Mouse (Mus musculus) spleen, postnatal 36 days (tissue): ENCODE data around the gene Dhdds.
"Not testable (repeated sequence)": the region's sequence is repeated elsewhere in the genome, so short reads cannot be mapped to it uniquely, and the experiment has no call there.

ENCODE experiments used
- DNase-seq, 2 experiments: peaks; one replicate each; pipeline ENCODE4 v3.0.0; 2022; ENCODE audit warnings: low spot score in 2 of 2, mixed read lengths in 1 of 2

The Dhdds gene

DNA sequence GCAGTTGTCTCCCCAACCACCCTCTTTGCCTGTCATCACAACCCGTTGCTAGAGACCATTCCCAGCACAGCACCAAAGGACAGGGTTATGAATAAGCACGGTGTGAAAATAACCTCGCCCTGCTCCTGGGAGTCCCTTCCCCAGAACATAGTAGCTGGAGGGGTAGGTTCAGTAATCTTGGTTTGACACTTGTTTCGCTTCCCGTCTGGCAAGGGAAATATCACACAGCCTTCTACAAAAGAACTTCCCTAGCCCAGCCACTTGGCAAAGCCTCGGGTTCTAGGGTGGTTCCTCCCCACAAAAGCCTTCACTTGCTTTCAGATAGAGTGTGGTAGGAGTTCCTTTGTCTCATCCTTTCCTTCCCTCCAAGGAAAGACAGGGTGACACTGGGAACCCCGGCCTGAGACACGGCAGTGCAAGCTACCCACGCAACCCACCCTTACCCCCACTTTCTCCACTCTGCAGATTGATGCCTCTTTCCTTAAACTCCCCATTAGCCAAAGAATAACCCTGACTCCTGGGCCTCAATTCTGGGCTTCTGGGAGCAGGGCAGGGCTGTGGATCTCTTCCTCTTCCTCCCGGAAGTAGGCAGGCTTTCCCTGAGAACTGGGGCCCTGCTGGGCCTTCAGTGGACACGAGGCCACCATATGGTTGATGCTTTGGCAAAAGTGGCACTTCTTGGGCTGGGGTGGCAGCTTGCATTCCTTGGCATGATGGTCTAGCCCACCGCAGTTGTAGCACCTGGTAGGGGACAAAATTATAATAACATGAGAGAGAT, 5.1 kb upstream of the Dhdds start:
- DNase-seq: peak in 1 of 2 experiments; percentile 22

GRCm38 (mm10) chr4:134002903-134003302, 2.2 kb upstream of the Dhdds start:
- DNase-seq: no peak

- DNase-seq: no peak
These were observed 1.5 kb upstream of the Dhdds start for GRCm38 (mm10) chr4:134002246-134002645.

- DNase-seq: no peak
These were observed 992 bp upstream of the Dhdds start for GRCm38 (mm10) chr4:134001710-134002109.

DNA sequence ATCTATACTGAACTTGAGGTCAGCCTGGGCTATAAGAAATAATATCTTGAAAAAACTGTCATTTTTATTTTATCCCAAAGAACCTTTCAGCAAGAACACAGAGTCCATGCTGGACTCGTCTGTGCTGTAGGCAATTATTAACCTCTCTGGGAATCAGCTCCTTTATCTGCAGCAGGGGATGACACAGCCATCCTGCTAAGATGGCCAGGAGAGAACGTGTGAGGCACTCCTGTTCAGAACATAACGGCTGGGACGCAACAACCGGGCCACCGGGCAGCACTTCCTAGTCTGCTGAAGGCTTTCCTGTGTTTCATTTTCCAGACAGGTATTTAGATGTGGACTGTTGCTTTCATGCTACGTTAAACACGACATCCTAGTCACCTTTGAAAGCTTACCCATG, 6.0 kb downstream of the Dhdds start:
- no peak for DNase-seq

- DNase-seq: no peak
These were observed 9.5 kb downstream of the Dhdds start for GRCm38 (mm10) chr4:133991087-133991660.

DNA sequence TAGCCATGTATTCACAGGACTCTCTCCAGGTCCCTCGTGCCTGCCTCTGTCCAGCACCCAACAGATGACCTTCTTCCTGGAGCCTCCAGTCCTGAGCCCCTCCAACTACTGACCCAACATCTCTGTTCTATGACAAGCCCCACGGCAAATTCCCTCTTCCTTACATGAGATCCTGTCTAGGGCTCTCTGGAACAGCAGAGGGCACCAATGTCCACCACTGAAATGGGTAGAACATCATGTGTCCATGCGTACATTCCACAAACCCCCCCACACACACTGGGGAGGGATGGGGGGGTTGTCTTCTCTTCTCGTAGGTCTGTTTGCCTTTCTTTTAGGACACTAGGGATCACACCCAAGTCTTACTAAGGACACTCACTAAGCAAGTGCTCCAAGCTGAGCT, 10.7 kb downstream of the Dhdds start:
- DNase-seq: no peak

DNA sequence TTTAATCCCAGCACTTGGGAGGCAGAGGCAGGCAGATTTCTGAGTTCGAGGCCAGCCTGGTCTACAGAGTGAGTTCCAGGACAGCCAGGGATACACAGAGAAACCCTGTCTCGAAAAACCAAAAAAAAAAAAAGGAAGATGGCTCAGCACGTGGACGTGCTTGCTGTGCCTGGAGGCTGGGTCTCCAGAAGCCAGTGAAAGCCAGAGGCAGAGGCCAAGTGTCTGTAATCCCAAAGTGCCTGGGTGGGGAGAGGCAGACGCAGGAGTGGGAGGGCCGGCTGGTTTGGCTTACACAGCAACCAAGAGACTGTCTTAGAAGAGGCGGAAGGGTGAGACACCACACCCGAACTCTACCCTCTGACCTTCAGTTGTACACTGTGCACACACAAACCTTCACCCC, 12.4 kb downstream of the Dhdds start:
- not testable (repeated sequence) for DNase-seq

DNA sequence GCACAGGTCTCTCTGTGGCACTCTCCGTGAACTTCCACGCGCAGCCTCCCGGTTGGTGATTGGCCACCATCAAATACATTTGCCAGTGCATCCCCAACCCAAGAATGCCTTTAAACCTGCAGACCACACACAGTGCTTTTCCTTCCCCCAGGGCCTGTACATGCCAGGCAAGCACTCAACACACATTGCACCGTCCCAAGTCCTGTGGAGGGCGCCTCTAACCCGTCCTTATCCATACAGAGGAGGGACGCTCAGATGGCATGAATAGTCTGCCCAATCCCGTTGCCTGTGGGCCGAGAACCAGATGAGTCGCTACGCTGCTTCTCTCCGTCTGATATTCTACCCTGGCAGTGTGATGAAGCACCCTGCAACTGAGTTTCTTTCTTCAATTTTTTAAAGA, 17.8 kb downstream of the Dhdds start:
- no peak for DNase-seq

DNA sequence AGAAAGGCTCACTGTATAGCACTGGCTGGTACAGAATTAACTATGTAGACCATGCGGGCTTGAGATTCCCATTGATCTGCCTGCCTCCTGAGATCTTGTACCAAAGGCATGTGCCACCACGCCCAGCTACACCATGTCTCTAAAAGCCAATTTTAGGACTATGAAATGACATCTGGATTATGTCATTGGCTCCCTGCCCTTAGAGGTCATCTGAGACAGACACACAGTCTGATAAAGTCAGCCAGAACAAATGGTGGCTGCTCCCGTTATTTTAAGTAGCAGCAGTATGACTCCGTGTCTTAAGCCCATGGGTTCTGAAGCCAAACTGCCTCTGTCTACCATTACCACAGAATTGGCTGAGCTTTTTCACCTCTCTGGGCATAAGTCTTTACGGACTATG, 20.2 kb downstream of the Dhdds start:
- no peak for DNase-seq

GRCm38 (mm10) chr4:133978021-133978711, 22.6 kb downstream of the Dhdds start:
- no peak for DNase-seq

- no peak for DNase-seq
These were observed 29.0 kb downstream of the Dhdds start for GRCm38 (mm10) chr4:133971741-133972140.

GRCm38 (mm10) chr4:133970876-133971275, 29.8 kb downstream of the Dhdds start:
- DNase-seq: no peak

GRCm38 (mm10) chr4:133970196-133970595, 30.5 kb downstream of the Dhdds start:
- no peak for DNase-seq

GRCm38 (mm10) chr4:133969114-133969770, 31.5 kb downstream of the Dhdds start:
- no peak for DNase-seq

DNA sequence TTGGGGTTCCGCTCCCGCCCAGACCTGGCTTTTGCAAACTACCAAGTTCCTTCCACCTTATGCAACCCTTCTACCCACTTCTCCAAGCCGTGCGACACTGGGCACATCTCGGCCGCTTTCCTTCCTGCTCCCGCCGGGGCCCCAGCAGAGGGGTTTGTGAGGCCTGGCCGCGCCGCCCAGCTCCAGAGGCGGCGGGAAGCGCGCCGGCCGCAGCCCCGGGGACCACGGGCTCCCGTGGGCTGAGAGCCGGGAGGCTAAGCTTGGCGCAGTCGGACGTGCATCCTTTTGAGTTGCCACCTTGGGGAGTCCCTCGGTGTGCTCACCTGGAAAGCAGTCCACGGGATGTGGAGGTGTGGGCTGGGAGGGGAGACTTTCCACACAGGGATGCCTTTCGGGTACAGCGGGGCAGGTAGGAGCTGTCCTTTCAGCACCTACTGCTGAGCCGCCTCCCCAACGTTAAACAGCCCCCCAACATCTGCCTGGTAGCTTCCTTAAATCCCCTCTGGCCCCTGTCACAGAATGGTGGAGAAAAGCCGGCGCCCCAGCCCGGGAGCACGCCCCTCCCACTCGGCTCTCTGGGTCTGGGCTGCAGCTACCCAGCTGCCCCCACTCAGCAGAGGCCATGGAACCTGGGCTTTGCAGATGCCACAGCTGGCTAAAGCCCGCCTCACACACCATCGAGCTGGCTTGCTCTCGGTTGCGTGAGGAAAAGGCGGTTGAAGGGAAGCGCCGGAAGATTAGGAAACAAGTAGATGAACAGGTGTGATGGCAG, 32.4 kb downstream of the Dhdds start, which contains the start of gene Hmgn2:
Gene Hmgn2, minus strand, starts transcription at position 501 of the 772 bp plus-strand sequence.
- peak; percentile 33 to 40 for DNase-seq

- DNase-seq: peak; percentile 85 to 91
These were observed 32.9 kb downstream of the Dhdds start for GRCm38 (mm10) chr4:133967866-133968149.

- DNase-seq: peak; percentile 96 to 98
These were observed 33.4 kb downstream of the Dhdds start for GRCm38 (mm10) chr4:133967138-133967865.

DNA sequence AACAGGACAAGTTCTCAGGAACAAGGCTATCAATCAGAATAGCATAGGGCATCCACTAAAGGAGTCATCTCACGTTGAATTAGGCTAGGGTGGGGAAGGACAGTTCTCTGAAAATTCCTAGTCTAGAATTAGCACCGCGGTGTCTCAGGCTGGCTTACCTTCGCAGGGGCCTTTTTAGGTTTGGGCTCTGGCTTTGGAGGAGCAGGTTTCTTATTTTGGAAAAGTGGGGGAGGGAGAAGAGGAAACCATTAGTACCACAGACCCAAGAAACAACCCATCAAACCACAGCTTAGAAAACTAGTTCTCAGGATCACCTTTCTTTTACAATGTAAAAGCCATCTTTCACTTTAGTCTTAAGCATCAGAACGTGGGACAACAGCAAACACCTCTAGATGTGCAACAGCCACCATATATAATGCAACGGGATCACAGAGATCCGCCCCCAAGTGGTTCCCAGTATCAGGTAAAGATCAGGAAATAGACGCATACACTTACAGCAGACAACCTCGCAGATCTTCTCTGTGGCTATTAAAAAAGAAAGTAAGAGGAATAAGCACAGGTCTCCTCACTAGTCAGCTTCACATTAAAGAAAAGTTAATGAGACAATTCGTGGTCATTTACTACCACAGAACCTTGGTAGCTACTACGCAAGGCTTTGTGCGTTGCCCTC, 34.3 kb downstream of the Dhdds start:
- DNase-seq: no peak

DNA sequence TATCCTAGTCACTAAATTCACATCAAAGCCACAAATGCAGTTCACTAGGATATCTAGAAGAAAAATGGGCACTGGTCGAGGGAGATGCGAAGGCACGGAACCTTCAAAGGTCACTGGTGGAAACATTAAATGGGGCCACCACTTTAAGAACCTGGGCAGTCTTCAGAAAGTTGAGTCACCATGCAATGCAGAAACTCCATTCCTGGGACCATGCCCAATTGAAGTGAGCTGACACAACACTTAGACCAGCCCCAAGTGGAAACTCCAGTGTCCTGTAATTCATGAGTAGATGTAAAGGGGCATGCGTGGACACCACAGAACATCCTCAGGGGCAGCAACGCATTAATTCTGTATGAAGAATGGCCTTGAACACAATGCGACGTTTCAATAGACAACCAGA, 38.2 kb downstream of the Dhdds start:
- no peak for DNase-seq
